Mouse (Mus musculus) kidney, postnatal 4 days (tissue): Measurements from ENCODE around the gene Artn.

Experiments used
- DNase-seq, 2 experiments: peaks; one replicate each; pipeline ENCODE4 v3.0.0; 2021; ENCODE audit warnings: mixed read lengths in 2 of 2

Gene Artn

GRCm38 (mm10) chr4:117918261-117918660 lies 11.3 kb downstream of the Artn start:
- peak; percentile 25 to 42 for DNase-seq

- no peak for DNase-seq
Measured at GRCm38 (mm10) chr4:117917847-117918246, 11.7 kb downstream of the Artn start.

GRCm38 (mm10) chr4:117917402-117917801 lies 12.2 kb downstream of the Artn start:
- no peak for DNase-seq

GRCm38 (mm10) chr4:117916386-117916785 lies 13.2 kb downstream of the Artn start:
- no peak for DNase-seq

GRCm38 (mm10) chr4:117915489-117916105 lies 14.0 kb downstream of the Artn start:
- peak; percentile 22 to 34 for DNase-seq

GRCm38 (mm10) chr4:117914591-117915442 lies 14.7 kb downstream of the Artn start, which contains the start of gene Ipo13:
Gene Ipo13, minus strand, starts transcription at chr4:117914999.
- DNase-seq = peak; percentile 95

GRCm38 (mm10) chr4:117914031-117914430 lies 15.5 kb downstream of the Artn start:
- peak; percentile 13 to 19 for DNase-seq

- peak; percentile 31 to 50 for DNase-seq
Measured at GRCm38 (mm10) chr4:117913421-117913820, 16.1 kb downstream of the Artn start.

- no peak for DNase-seq
Measured at GRCm38 (mm10) chr4:117912685-117913273, 16.8 kb downstream of the Artn start.

GRCm38 (mm10) chr4:117912131-117912561 lies 17.4 kb downstream of the Artn start:
- DNase-seq = no peak

GRCm38 (mm10) chr4:117908834-117909453 lies 20.6 kb downstream of the Artn start:
- no peak for DNase-seq

GRCm38 (mm10) chr4:117906196-117906595 lies 23.4 kb downstream of the Artn start:
- DNase-seq = no peak

- DNase-seq = no peak
Measured at GRCm38 (mm10) chr4:117904761-117905160, 24.8 kb downstream of the Artn start.

- no peak for DNase-seq
Measured at GRCm38 (mm10) chr4:117904094-117904493, 25.5 kb downstream of the Artn start.

- DNase-seq = no peak
Measured at GRCm38 (mm10) chr4:117898111-117898510, 31.5 kb downstream of the Artn start.

GRCm38 (mm10) chr4:117896031-117896430 lies 33.5 kb downstream of the Artn start:
- DNase-seq = no peak

- no peak for DNase-seq
Measured at GRCm38 (mm10) chr4:117895339-117895738, 34.2 kb downstream of the Artn start.

- DNase-seq = no peak
Measured at GRCm38 (mm10) chr4:117894601-117895000, 35.0 kb downstream of the Artn start.

- DNase-seq = peak; percentile 86 to 87
Measured at GRCm38 (mm10) chr4:117893376-117893775, 36.2 kb downstream of the Artn start.

- peak; percentile 80 to 86 for DNase-seq
Measured at GRCm38 (mm10) chr4:117891738-117892161, 37.8 kb downstream of the Artn start, which contains the start of gene Dph2. Gene Dph2, minus strand, starts transcription at chr4:117892032.

GRCm38 (mm10) chr4:117890750-117891149 lies 38.8 kb downstream of the Artn start:
- no peak for DNase-seq

- no peak for DNase-seq
Measured at GRCm38 (mm10) chr4:117890031-117890430, 39.5 kb downstream of the Artn start.

GRCm38 (mm10) chr4:117889471-117889870 lies 40.1 kb downstream of the Artn start:
- no peak for DNase-seq
